Mouse (Mus musculus) liver, embryonic 14.5 days (tissue): ENCODE results near the gene Dppa1. TPM values are rescaled to one million over a fixed set of nuclear protein-coding genes. Genes with fewer than 3 reads are reported as not detected.

Source experiments
- ATAC-seq: fragments of 200-750 bp; cut with Nextera tagmentation; 2 replicates; pipeline ENCODE4 v1.8.0; 2017; ENCODE audit warnings: moderate number of reproducible peaks, mild to moderate bottlenecking, moderate library complexity; ENCODE audit not compliant: insufficient read depth
- DNase-seq, 3 experiments: peaks; one replicate each; pipeline ENCODE4 v3.0.0-alpha.2; 2012 to 2013; ENCODE audit warnings: low read depth in 3 of 3, low spot score in 3 of 3
- H3K27ac ChIP-seq: fragments of 300-500 bp; sonication (generic); 2 replicates; pipeline ENCODE4 v1.5.1; 2014; ENCODE audit warnings: moderate library complexity, mild to moderate bottlenecking, control low read depth, inconsistent platforms
- H3K27me3 ChIP-seq: fragments of 300-500 bp; sonication (generic); 2 replicates; pipeline ENCODE4 v1.6.1; 2014; ENCODE audit warnings: mild to moderate bottlenecking, low read length, moderate library complexity; ENCODE audit not compliant: control insufficient read depth, insufficient read depth
- H3K36me3 ChIP-seq: fragments of 300-500 bp; sonication (generic); replicated peaks from 2 replicates; pipeline ENCODE4 v1.6.1; 2014; ENCODE audit warnings: low read depth; ENCODE audit not compliant: control insufficient read depth, insufficient read depth
- H3K4me1 ChIP-seq, 2 experiments: fragments of 200-500 bp in 1 of 2; fragments of 300-500 bp in 1 of 2; sonication (generic) in 1 of 2; replicated peaks; 2 replicates each; pipeline ENCODE4 v1.6.1; 2012 to 2014; ENCODE audit warnings: antibody characterized with exemption in 1 of 2, inconsistent platforms in 1 of 2, low read length in 1 of 2; ENCODE audit not compliant: control insufficient read depth in 2 of 2, insufficient read depth in 2 of 2
- H3K4me2 ChIP-seq: fragments of 300-500 bp; sonication (generic); 2 replicates; pipeline ENCODE4 v1.6.1; 2014; ENCODE audit warnings: low read depth, mild to moderate bottlenecking, control low read depth, moderate library complexity
- H3K4me3 ChIP-seq, 2 experiments: fragments of 200-500 bp in 1 of 2; fragments of 300-500 bp in 1 of 2; sonication (generic) in 1 of 2; 2 replicates each; pipeline ENCODE4 v1.5.1; 2012 to 2014; ENCODE audit warnings: low read depth in 2 of 2, low read length in 2 of 2, mild to moderate bottlenecking in 2 of 2, control low read depth in 1 of 2, inconsistent platforms in 1 of 2, moderate library complexity in 1 of 2; ENCODE audit not compliant: insufficient read depth in 1 of 2
- H3K9ac ChIP-seq: fragments of 300-500 bp; sonication (generic); replicated peaks from 2 replicates; pipeline ENCODE4 v1.6.1; 2014; ENCODE audit warnings: mild to moderate bottlenecking, control low read depth, moderate library complexity
- H3K9me3 ChIP-seq: fragments of 300-500 bp; sonication (generic); 2 replicates; pipeline ENCODE4 v1.6.1; 2016; ENCODE audit warnings: low read length, mixed read lengths; ENCODE audit not compliant: control insufficient read depth
- CTCF ChIP-seq: IDR thresholded peaks from 2 replicates; pipeline ENCODE4 v1.5.1; 2016; ENCODE audit warnings: antibody characterized with exemption, low read depth, control low read depth
- EP300 ChIP-seq: IDR thresholded peaks from 2 replicates; pipeline ENCODE4 v1.6.1; 2016; ENCODE audit warnings: antibody characterized with exemption, low read depth
- WGBS: fragments of 180-500 bp; shearing (Covaris S2); extraction: QIAGEN DNeasy Blood & Tissue Kit; methylation state at CpG from one replicate; pipeline ENCODE4 v1.1.7; 2014; ENCODE audit not compliant: insufficient replicate concordance; 5-methylcytosine and 5-hydroxymethylcytosine counted together
- polyA plus RNA-seq, 2 experiments: library from polyadenylated mRNA; depleted of rRNA in 1 of 2; stranded (reverse) in 1 of 2; unstranded in 1 of 2; fragments of >200 nt; fragmentation: Nextera tagmentation in 1 of 2; extraction: Ambion mirVana in 1 of 2; gene quantifications; 2 replicates each; pipeline versions ENCODE4 v1.2.1 to v1.2.3; 2012 to 2014

Gene Dppa1
- polyA plus RNA-seq, 2 experiments = not detected

DNA sequence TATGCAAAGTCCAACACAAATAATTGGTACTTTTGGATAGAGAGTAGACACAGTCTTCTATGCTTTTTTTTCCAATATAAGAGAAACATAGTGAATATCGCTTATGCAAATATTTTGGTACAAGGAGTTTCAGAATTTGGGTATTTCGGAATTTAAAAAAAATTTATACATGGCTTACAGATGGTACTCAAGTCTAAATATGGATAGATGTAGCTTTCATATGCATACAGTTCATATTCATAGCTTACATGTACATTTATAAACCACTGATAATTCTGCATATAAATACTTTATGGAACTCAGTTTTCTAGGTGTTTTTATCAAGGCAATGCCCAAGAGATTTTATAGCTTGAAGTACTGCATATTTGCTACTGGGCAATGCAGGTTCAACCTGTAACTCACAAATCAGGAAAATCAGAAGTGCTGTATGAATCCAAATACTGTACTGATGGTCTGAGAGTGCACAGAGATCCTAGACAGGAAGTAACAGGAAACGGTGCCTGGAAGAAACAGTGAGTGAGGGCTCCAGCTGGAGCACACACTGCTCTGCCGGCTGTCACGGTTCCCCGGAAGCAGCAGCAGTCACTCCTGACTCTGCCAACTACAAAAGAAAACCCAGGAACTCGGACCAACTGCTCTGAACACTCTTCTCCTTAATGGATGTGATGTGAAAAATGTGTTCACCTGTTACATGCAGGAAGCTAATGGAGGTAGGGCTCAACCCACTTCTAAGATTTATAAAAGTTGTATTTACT is 8.5 kb downstream of the Dppa1 start:
- H3K4me3 ChIP-seq = no peak overlapping the region
- TF ChIP-seq CTCF (no peak), EP300 (no peak)
- H3K27me3 ChIP-seq = no peaks in the 10 kb centered on the region
- no peak for DNase-seq
- 42% methylated on average over 7 of the region's 7 CpGs for WGBS
- no peak overlapping the region for H3K9ac ChIP-seq
- no peaks in the 10 kb centered on the region for H3K36me3 ChIP-seq
- H3K9me3 ChIP-seq = no peaks in the 10 kb centered on the region
- no peak overlapping the region for H3K27ac ChIP-seq
- H3K4me1 ChIP-seq = no peaks in the 10 kb centered on the region
- H3K4me2 ChIP-seq = no peak overlapping the region
- ATAC-seq = no peak

DNA sequence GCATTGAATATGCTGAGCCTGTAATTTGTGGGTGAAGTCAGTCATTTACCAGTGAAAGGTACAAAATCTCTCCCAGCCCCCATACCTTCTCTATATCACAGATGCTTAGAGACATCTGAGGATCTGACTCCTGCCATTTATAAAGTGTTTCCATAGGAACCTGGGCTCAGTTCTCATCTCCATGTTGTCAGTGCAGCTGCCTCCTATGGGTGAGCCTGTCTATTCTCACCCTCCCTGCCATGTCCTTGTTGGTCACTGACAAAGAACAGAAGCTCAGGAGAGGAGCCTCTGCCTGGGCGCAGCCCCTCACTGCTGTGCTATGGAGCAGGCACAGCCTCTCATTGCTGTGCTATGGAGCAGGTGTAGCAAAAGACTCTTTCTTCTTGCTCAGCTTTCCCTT is 9.1 kb downstream of the Dppa1 start:
- WGBS = 41% methylated on average over 1 of the region's 1 CpGs
- Histone ChIP-seq H3K27ac (no peak overlapping the region), H3K4me3 (no peak overlapping the region), H3K4me2 (no peak overlapping the region), H3K27me3 (no peaks in the 10 kb centered on the region), H3K36me3 (no peaks in the 10 kb centered on the region), H3K9ac (no peak overlapping the region), H3K4me1 (no peaks in the 10 kb centered on the region), H3K9me3 (no peaks in the 10 kb centered on the region)
- ATAC-seq = no peak
- DNase-seq = no peak
- no peak for TF ChIP-seq EP300
- no peak for TF ChIP-seq CTCF

DNA sequence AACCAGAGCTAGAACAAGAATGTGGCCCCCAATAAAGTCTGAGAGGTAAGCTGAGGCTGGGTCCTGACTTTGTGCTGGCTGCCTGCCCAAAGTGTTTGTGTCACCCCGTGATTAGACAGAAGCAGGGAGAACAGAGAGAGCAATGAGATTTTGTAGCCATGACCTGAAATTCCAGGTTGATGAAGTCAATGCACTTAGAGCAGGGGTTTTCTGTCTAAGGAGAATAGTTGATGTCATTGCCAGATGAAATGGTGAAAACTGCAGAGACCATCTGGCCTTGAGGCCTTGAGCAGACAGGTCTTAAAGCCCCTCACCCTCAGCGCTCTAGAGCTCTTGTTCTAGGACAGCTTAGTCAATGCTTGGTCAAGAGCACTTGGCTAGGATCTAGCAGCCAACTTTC is 36.6 kb downstream of the Dppa1 start:
- no peak for TF ChIP-seq EP300
- no peak for TF ChIP-seq CTCF
- no peak overlapping the region for H3K27ac ChIP-seq
- no peak overlapping the region for H3K9ac ChIP-seq
- no peak overlapping the region for H3K4me2 ChIP-seq
- ATAC-seq (no peak), DNase-seq (no peak)
- no peak overlapping the region for H3K4me3 ChIP-seq
- H3K36me3 ChIP-seq = no peaks in the 10 kb centered on the region
- no peaks in the 10 kb centered on the region for H3K27me3 ChIP-seq
- H3K4me1 ChIP-seq = no peaks in the 10 kb centered on the region
- WGBS = 52% methylated on average over 2 of the region's 2 CpGs
- H3K9me3 ChIP-seq = no peaks in the 10 kb centered on the region

DNA sequence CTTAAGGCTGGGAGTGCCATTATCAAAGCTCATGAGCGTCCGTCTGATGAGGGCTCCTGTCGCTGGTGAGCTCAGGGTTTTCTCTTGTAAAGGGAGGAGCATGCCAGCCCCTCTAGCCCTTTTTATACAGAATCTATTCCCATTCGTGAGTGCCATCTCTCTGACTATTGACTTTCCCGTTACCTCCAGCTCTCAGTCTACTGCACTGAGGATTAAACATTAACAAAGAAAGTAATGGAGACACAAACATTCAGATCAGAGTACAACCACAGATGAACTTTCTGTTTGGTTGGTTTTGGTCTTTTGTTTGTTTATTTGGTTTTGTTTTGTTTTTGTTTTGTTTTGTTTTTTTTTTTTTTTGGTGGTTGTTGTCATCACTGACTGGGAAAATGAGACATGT is 46.3 kb downstream of the Dppa1 start:
- ATAC-seq (no peak), DNase-seq (peak in 1 of 3 experiments; percentile 2)
- Histone ChIP-seq H3K27ac (no peak overlapping the region), H3K27me3 (no peaks in the 10 kb centered on the region), H3K36me3 (no peaks in the 10 kb centered on the region), H3K4me1 (peaks cover 0 to 10% of the 10 kb centered on the region in 2 experiments; a peak in 2 of 4 replicates), H3K9ac (no peak overlapping the region), H3K4me2 (no peak overlapping the region), H3K9me3 (no peaks in the 10 kb centered on the region), H3K4me3 (no peak overlapping the region)
- TF ChIP-seq CTCF (no peak), EP300 (no peak)
- WGBS = 58% methylated on average over 5 of the region's 5 CpGs

DNA sequence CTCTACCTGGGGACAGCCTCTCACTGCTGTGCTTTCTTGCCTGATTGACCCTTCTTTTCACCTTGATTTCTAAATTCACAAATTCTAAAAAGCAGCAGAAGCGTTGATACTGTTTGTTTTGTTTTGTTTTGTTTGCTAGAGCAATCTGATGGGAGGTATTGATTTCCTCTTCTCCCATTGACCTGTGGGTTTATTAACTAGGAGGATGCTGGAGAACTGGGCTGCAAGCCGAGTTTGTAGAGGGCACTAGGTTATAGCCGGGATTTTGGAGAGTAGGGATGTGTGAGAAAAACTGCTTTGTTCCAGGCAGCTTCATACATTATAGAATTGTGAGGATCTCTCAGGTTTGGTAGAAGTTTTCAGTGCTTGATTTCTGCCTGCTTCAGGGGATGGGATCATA is 48.6 kb downstream of the Dppa1 start:
- H3K27me3 ChIP-seq = no peaks in the 10 kb centered on the region
- H3K9ac ChIP-seq = no peak overlapping the region
- 42% methylated on average over 3 of the region's 3 CpGs for WGBS
- no peaks in the 10 kb centered on the region for H3K9me3 ChIP-seq
- H3K4me2 ChIP-seq = no peak overlapping the region
- peaks cover 0 to 10% of the 10 kb centered on the region in 2 experiments; a peak in 2 of 4 replicates for H3K4me1 ChIP-seq
- H3K4me3 ChIP-seq = no peak overlapping the region
- DNase-seq = no peak
- TF ChIP-seq EP300 (no peak), CTCF (no peak)
- no peak for ATAC-seq
- no peak overlapping the region for H3K27ac ChIP-seq
- H3K36me3 ChIP-seq = no peaks in the 10 kb centered on the region
